Mouse (Mus musculus) heart, adult 9 months (tissue): Measurements from ENCODE around the gene Elf5.

Source experiments
- DNase-seq, 2 experiments: peaks; one replicate each; pipeline ENCODE4 v3.0.0; 2022; ENCODE audit warnings: low spot score in 2 of 2

The Elf5 gene

DNA sequence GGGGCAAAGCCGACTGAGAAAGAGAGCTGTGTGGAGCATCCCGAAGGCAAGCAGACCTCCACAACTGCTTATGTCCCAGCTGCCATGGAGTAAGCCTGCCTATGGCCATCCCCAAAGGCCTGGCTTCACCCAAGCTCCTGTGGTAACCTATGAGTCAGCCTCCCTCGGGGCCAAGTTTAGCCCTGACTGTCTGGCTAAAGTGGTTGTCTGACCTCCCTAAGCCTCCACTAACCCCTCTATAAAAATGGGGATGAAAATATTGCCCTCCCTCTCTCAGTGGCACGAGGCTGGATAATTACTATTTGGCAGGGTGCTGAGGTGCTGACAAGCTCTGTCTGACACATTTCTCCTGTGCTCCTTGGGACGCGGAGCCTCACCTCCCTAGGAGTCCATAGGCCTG lies at the start of gene Elf5:
Elf5 (plus strand) TSS at position 341 of the 400 bp plus-strand sequence.
- no peak for DNase-seq

- no peak for DNase-seq
Observed at GRCm38 (mm10) chr2:103372541-103372940, 38.9 kb upstream of the Elf5 start.

- DNase-seq = peak; percentile 3 to 5
Observed at GRCm38 (mm10) chr2:103379502-103380160, 31.9 kb upstream of the Elf5 start.

DNA sequence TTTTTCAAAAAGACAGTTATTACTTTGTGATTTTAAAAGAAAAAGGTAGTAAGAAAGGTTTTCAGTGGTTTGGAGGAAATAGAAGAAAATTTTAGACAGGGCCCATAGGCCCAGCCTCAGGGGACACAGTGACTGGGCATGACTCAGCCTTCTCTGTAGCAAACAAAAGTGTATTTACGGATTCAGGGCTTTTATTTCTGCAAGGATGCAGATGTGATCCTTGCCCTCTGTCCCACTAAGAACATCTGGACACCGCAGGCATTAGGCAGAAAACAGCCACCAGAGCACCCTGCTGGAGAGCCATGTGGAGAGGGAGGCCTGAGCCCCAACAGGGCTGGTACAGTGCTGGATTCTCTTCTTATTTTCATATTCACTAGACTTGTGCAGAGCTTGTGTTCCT lies 29.3 kb upstream of the Elf5 start:
- DNase-seq = no peak

GRCm38 (mm10) chr2:103387881-103388280 lies 23.6 kb upstream of the Elf5 start:
- DNase-seq = no peak

GRCm38 (mm10) chr2:103388311-103388710 lies 23.2 kb upstream of the Elf5 start:
- DNase-seq = no peak

- no peak for DNase-seq
Observed at GRCm38 (mm10) chr2:103390086-103390988, 21.2 kb upstream of the Elf5 start.

GRCm38 (mm10) chr2:103391626-103392025 lies 19.9 kb upstream of the Elf5 start:
- no peak for DNase-seq

DNA sequence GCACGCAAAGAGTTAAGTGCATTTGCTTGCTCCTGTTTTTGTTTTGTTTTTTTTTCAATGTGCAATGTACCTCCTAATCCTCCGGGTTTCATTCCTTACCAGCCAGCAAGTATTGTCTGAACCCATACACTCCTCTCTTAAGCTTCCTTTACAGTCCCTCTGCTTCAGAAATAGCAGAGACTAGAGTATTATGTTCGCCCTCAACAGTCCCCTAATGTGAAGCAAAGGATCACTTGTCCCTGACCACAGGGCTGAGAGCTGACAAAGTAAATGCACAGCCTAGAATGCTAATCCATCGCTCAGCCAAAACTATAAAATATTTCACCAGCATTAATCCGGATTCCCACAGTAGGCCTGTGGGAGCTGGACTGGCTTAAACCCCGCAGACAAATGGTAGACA lies 13.4 kb upstream of the Elf5 start:
- no peak for DNase-seq

DNA sequence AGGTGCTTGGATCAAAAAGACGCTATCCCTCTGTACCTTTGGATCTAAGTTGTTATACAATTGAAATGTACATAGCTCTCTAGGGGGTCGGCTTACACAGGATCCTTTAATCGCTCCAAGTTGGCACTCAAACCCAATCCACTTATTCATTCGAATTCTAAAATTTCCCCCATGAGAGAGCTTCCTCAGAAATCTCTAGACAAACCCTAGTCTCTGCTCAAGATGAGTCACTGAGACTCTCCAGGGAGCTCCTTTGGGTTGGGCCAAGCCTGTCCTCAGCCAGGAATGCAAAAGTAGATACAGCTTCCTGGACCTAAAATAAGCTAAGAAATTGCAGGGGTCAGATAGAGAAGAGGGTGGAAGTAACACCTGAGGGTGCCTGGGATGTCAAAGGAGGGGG lies 10.8 kb upstream of the Elf5 start:
- DNase-seq = no peak

DNA sequence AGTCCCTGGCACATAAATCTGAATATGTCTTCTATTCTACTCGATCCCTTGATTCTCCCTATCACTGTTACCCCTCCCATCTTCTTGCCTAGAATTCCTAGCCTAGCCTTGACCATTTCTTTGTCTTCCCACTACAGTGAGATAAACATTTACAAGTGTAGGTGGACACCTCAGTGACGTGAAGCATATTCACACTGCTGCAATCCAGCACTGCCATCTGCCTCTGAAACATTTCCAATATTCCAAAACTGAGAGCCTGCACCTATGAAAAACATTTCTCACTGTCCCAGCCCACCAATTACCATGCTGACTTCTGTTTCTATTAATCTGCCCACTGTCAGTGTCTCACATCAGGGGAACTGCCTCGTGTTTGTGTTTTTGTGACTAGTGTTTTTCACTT lies 5.2 kb upstream of the Elf5 start:
- DNase-seq = no peak

GRCm38 (mm10) chr2:103411816-103412215 lies 328 bp downstream of the Elf5 start:
- DNase-seq = no peak

- DNase-seq = no peak
Observed at GRCm38 (mm10) chr2:103413381-103413780, 1.9 kb downstream of the Elf5 start.

DNA sequence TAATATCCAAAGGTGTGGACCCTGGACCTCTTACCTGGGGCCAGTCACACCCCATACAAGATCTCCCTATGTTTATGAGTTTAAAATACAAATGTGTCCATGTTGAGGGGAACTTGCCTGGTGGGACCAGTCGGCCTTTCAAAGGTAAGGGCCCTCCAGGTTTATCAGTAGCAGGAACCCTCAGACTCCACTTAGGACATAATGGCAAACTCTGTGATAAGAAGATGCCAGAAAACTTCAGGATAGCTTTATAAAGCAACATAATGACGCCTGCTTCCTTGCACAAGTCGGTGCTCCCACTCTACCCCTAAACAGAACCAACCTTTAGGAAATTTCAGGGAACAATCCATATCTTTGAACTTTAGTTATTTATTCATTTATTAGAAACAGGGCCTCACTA lies 4.3 kb downstream of the Elf5 start:
- no peak for DNase-seq

DNA sequence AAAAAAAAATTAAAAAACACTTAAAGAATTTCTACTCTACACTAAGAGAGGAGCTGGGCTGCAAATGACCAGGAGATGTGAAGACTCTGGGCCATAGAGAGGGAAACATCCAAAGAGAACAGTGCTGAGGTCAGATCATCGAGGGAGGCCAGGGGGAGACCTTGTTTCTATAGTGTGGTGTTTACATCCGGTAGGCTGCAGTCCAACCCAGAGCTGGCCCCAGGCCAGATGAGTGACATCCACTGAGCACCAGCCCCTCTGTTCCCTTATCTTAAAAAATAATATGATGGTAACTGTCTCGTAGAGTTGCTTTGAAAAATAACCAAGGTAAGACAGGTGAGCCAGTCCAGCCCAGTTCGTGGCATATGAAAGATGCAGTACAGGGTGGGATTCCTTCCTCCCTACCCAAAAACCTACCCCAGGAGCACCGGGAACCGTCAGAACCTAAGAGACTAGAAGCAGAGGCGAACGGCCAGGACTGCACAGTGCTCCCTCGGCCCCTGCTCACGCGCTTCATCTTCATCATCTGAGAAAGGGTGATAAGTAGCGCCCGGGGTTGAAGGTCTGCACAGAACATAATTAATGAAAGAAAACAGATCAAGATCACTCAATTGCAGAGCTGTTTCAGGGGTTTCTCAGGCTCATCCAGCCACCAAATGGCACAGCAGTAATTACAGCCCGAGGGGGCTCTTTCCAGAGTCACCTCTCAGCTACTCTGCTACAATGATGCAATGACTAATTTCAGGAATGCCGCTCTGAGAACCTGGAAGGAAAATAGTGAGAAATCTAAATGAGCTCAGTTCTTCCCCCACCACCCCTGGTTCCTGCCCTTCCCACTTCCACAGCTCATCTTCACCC lies 9.4 kb downstream of the Elf5 start:
- no peak for DNase-seq

GRCm38 (mm10) chr2:103423884-103424283 lies 12.4 kb downstream of the Elf5 start:
- DNase-seq = no peak

DNA sequence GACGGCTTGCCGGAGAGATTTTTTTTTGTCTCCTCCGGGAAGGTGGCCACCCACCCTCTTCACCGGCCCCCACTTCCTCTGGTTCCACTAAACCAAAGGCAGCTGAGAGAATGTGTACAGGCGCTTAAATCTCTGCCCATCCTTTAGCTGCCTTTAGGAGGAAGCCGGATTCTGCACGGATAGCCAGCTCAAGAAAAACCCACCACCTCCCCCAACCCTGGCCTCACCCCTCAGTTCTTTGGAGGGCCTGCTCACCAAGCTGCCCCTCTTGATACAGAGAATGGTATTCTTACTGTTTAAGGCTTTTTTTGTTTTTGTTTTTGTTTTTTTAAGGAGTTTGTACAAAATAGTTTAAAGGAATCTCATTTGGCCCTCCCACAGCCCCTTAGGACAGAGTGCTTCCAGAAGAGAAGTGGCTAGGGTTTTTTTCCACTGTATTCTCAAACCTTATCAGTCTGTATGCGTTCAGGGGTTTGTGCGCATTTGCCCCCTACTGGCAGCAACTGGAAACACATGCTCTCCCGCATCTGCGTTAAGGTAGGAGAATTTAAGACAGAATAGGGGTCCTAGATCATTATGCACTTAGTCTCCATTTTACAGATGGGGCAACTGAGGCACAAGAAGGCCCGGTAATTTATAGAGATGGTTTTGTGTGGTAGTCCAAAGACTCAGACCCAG lies 13.0 kb downstream of the Elf5 start:
- DNase-seq = peak; percentile 19 to 44

DNA sequence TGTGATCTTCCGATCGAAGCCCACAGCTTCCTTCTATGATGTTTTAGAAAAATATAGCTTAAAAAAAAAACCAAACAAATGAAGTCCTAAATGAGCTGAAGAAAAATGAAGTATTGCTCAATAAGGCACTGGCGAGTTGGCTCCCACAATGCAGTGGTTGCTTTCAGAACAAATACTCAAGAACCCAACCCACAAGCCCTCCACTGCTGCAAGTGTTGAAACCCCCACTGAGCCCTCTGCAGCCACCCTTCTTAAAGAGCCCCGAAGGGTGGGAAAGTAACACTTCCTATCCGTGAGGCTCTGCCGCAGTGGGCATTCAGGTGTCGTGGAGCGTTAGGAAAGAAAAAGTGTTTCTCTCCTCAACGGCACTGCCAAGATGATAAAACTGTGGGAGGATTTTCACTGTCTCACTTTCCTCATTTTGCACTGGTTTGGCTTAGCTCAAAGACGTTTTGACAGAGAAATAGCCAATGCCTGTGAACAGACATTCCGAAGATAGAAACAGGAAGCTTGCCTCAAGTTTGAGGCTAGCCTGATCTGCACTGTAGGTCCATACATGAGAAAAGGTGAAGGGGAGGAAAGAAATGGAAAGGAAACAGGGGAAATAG lies 14.1 kb downstream of the Elf5 start:
- DNase-seq = no peak

DNA sequence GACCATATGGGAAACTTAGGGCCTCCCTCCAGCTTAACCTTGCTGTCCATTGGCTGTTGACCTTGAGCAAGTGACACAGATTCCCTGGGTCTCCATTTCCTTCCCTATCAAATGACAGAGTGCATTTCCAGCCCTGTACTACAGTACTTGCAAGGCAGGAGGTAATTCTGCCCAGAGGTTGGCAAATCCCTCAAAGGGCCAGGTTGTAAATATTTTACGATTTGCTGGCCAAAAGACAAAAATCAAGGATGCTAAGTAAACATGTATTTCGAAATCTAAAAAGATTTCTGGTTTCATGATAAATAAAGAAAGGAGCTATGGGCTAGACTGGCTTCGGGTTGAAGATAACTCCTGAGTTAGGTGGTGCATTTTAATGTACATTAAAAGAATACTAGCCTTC lies 16.9 kb downstream of the Elf5 start:
- DNase-seq = no peak

DNA sequence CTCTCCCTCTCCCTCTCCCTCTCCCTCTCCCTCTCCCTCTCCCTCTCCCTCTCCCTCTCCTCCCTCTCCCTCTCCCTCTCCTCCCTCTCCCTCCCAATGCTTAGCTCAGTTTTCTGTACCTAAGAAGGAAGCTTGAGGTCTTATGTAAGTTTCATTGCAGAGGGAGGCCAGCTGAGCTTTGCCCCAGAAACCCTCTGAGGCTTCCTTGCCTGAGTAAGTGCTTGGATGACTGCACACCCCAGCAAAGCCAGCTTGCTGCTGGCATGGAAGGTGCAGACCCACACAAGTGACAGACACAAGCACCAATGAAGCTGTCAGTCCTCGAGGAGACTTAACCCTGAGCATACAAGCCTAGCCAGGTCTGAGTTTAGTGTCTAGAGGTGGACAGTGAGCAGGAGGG lies 19.2 kb downstream of the Elf5 start:
- DNase-seq = no peak

DNA sequence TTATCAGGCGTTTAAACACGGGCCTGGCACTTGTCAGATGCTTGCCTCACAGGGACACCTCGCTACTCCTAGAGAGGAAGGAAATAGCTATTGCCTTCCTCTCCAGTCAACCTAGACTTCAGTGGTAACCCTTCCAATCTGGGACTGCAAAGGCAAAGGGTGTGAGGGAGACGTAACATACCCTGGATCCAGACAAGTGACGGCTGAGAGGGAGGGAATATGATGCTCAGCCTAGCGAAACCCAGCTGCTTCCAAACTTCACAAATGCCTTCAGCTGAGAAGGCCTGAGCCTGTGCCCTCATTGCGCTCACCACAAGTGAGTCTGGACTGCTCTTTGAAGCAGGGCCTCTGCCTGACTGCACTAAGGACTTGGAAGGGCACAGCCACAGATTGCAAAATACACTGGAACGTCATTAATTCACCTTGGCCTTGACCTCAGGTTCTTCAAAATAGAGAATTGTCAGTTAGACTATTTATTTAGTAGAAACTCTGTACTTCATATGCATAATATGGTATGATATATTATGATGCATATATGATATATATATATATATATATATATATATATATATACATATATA lies 21.3 kb downstream of the Elf5 start:
- no peak for DNase-seq
